Mouse (Mus musculus) thymus, adult 2 months (tissue): ENCODE measurements around the gene Zfp618. TPM values are rescaled to one million over a fixed set of nuclear protein-coding genes. Genes with fewer than 3 reads are reported as not detected.

Experiments used
- DNase-seq: peaks from one replicate; pipeline ENCODE4 v3.0.0; 2021
- H3K27ac ChIP-seq: fragments of 200-500 bp; 2 replicates; pipeline ENCODE4 v1.5.1; 2012; ENCODE audit warnings: low read length, control low read depth; ENCODE audit not compliant: control insufficient read depth, insufficient read depth
- H3K27me3 ChIP-seq: fragments of 200-500 bp; 2 replicates; pipeline ENCODE4 v1.6.1; 2012; ENCODE audit warnings: mild to moderate bottlenecking, low read length, moderate library complexity, mixed read lengths; ENCODE audit not compliant: control insufficient read depth, insufficient read depth
- H3K36me3 ChIP-seq: fragments of 200-500 bp; 2 replicates; pipeline ENCODE4 v1.6.1; 2012; ENCODE audit warnings: mild to moderate bottlenecking, low read length, moderate library complexity; ENCODE audit not compliant: control insufficient read depth, insufficient read depth
- H3K4me1 ChIP-seq: fragments of 200-500 bp; replicated peaks from 2 replicates; pipeline ENCODE4 v1.6.1; 2012; ENCODE audit warnings: low read length; ENCODE audit not compliant: control insufficient read depth, insufficient read depth
- H3K4me3 ChIP-seq: fragments of 200-500 bp; 2 replicates; pipeline ENCODE4 v1.5.1; 2012; ENCODE audit warnings: mild to moderate bottlenecking, low read length, control low read depth, moderate library complexity; ENCODE audit not compliant: control insufficient read depth, insufficient read depth
- CTCF ChIP-seq: fragments of 200-500 bp; IDR thresholded peaks from 2 replicates; pipeline ENCODE4 v1.5.1; 2012; ENCODE audit warnings: mild to moderate bottlenecking, control low read depth, low read length, moderate library complexity, borderline replicate concordance; ENCODE audit not compliant: control insufficient read depth, poor library complexity, insufficient read depth; ENCODE audit errors: extremely low read depth
- POLR2A ChIP-seq: fragments of 200-500 bp; IDR thresholded peaks from 2 replicates; pipeline ENCODE4 v1.6.1; 2012; ENCODE audit warnings: mild to moderate bottlenecking, low read length, control low read depth, moderate library complexity; ENCODE audit not compliant: control insufficient read depth, poor library complexity, insufficient read depth; ENCODE audit errors: extremely low read depth
- WGBS: fragments of 180-500 bp; shearing (Covaris S2); methylation state at CpG from one replicate; pipeline ENCODE4 v1.1.7; 2018; 5-methylcytosine and 5-hydroxymethylcytosine counted together
- polyA plus RNA-seq: library from polyadenylated mRNA; depleted of rRNA; stranded (reverse); fragments of >200 nt; gene quantifications from 2 replicates; pipeline ENCODE4 v1.2.3, GENCODE M21; 2012

The Zfp618 gene
- polyA plus RNA-seq, 1 experiment: 1.9 TPM

GRCm38 (mm10) chr4:62998431-62998835 lies 33.1 kb downstream of the Zfp618 start:
- Histone ChIP-seq H3K27ac (no peak overlapping the region), H3K27me3 (no peaks in the 10 kb centered on the region), H3K36me3 (no peaks in the 10 kb centered on the region), H3K4me3 (no peak overlapping the region), H3K4me1 (no peaks in the 10 kb centered on the region)
- 62% methylated on average over 5 of the region's 5 CpGs for WGBS
- no peak for DNase-seq
- no peak for TF ChIP-seq POLR2A
- no peak for TF ChIP-seq CTCF

DNA sequence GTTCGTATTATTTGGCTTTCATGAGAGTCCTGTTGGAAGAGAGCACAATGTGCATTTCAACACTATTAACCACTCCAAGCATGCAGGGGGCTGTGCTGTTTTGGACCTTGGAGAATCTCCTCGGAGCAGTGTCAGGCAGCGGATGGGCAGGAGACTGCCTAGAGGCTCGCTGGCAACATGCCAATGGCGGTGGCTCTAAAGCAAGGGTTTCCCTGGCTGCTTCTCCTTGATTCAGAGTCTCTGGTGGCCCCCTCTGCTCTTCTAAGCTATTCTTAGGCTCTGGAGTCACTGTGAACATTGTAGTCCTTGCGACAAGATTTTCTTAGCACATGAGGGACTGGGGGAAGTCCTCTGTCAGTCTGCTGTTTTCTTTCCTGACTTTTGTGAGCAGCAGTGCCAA lies 33.5 kb downstream of the Zfp618 start:
- Histone ChIP-seq H3K4me1 (no peaks in the 10 kb centered on the region), H3K27ac (no peak overlapping the region), H3K27me3 (no peaks in the 10 kb centered on the region), H3K36me3 (no peaks in the 10 kb centered on the region), H3K4me3 (no peak overlapping the region)
- TF ChIP-seq CTCF (no peak), POLR2A (no peak)
- DNase-seq: no peak
- WGBS: 90% methylated on average over 6 of the region's 6 CpGs

DNA sequence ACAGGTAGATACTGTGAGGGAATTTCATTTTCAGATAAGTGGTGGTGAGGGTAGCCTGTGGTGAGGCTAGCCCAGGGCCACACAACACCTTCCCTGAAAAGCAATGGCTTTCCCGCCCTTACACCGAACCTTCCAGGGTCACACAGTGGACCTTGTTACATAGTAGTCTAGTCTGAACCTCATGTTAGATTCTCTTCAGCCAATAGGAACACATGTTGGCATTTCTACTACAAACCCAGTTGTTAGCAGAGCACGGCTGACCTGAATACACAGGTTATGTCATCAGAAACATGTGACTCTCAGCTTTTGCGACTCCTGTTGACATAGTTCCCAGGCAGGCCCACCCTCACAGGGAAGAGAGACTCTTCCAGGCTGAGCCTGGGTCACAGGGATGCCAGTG lies 33.9 kb downstream of the Zfp618 start:
- DNase-seq: no peak
- WGBS: 95% methylated on average over 4 of the region's 4 CpGs
- no peak for TF ChIP-seq CTCF
- TF ChIP-seq POLR2A: no peak
- H3K27ac ChIP-seq: no peak overlapping the region
- no peaks in the 10 kb centered on the region for H3K27me3 ChIP-seq
- no peaks in the 10 kb centered on the region for H3K36me3 ChIP-seq
- H3K4me3 ChIP-seq: no peak overlapping the region
- no peaks in the 10 kb centered on the region for H3K4me1 ChIP-seq

DNA sequence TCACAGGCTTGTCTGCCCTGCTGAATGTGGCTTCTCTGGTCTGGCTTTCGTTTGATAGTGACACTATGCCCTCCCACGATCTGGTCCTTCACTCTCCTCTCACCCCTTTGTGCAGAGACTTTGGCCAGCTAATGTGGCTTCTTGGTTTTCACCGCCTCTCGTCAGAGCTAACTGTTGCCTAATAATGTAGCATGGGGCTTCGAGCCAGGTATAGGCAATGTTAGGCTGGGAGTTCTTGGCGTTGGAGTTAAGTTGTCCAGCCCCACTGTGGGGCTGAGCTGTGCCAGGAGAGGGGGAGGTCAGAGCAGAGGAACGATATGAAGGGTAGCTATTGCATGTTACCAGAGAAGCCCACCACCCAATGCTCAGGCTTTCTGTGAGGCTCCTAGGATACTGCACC lies 34.5 kb downstream of the Zfp618 start:
- H3K4me1 ChIP-seq: no peaks in the 10 kb centered on the region
- TF ChIP-seq POLR2A: no peak
- TF ChIP-seq CTCF: no peak
- no peaks in the 10 kb centered on the region for H3K36me3 ChIP-seq
- DNase-seq: no peak
- H3K27ac ChIP-seq: no peak overlapping the region
- H3K4me3 ChIP-seq: no peak overlapping the region
- H3K27me3 ChIP-seq: no peaks in the 10 kb centered on the region
- 91% methylated on average over 7 of the region's 7 CpGs for WGBS

GRCm38 (mm10) chr4:63000316-63001055 lies 35.1 kb downstream of the Zfp618 start:
- DNase-seq: no peak
- Histone ChIP-seq H3K27me3 (no peaks in the 10 kb centered on the region), H3K4me3 (no peak overlapping the region), H3K4me1 (no peaks in the 10 kb centered on the region), H3K27ac (no peak overlapping the region), H3K36me3 (no peaks in the 10 kb centered on the region)
- TF ChIP-seq CTCF (no peak), POLR2A (no peak)
- 94% methylated on average over 11 of the region's 11 CpGs for WGBS

DNA sequence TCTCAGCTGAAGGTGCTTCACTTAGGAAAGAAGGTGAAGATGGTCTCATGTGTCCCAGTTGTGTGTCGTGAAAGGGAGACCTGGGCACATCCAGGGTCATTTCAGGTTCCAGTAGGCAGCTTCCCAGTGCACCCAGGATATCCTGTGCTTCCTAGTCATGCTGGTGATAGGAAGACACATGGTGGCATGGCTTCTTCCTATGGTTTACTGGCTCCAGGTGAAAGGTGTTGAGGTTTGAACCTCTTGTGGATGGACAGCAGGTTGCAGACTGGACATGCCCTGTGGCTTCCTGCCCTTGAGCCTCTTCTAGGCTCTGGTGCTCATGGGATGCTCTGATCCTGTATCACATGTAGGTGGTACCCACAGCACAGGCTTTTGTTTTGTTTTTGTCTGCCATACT lies 37.0 kb downstream of the Zfp618 start:
- no peak overlapping the region for H3K27ac ChIP-seq
- no peaks in the 10 kb centered on the region for H3K27me3 ChIP-seq
- H3K4me1 ChIP-seq: no peaks in the 10 kb centered on the region
- no peaks in the 10 kb centered on the region for H3K36me3 ChIP-seq
- TF ChIP-seq POLR2A (no peak), CTCF (no peak)
- H3K4me3 ChIP-seq: no peak overlapping the region
- WGBS: 86% methylated on average over 1 of the region's 1 CpGs
- DNase-seq: no peak
